Mouse (Mus musculus) CH12.LX (cell line): Measurements from ENCODE around the gene Wdr34.

ENCODE experiments used
- CTCF ChIP-seq, 2 experiments: IDR thresholded peaks in 1 of 2; conservative IDR thresholded peaks in 1 of 2; 2 replicates each; pipeline ENCODE4 v1.5.1; 2011 to 2012; ENCODE audit warnings: low read depth in 2 of 2, low read length in 2 of 2, improper control_type of control experiment in 1 of 2, inconsistent platforms in 1 of 2, mild to moderate bottlenecking in 1 of 2, moderate library complexity in 1 of 2
- E2F4 ChIP-seq: IDR thresholded peaks from 2 replicates; pipeline ENCODE4 v1.6.1; 2011; ENCODE audit warnings: low read depth, low read length, improper control_type of control experiment; ENCODE audit not compliant: insufficient replicate concordance
- EP300 ChIP-seq: IDR thresholded peaks from 2 replicates; pipeline ENCODE4 v1.6.1; 2011; ENCODE audit warnings: low read length, improper control_type of control experiment
- MAFK ChIP-seq: IDR thresholded peaks from 2 replicates; pipeline ENCODE4 v1.6.1; 2011; ENCODE audit warnings: low read length, improper control_type of control experiment; ENCODE audit not compliant: insufficient replicate concordance
- MAX ChIP-seq: IDR thresholded peaks from 2 replicates; pipeline ENCODE4 v1.6.1; 2011; ENCODE audit warnings: low read length, improper control_type of control experiment
- POLR2A ChIP-seq: IDR thresholded peaks from 2 replicates; pipeline ENCODE4 v1.6.1; 2011; ENCODE audit warnings: low read depth, mild to moderate bottlenecking, improper control_type of control experiment, low read length
- SIN3A ChIP-seq: IDR thresholded peaks from 2 replicates; pipeline ENCODE4 v1.6.1; 2012; ENCODE audit warnings: low read length, improper control_type of control experiment, inconsistent platforms
- UBTF ChIP-seq: IDR thresholded peaks from 2 replicates; pipeline ENCODE4 v1.6.1; 2012; ENCODE audit warnings: low read depth, mild to moderate bottlenecking, inconsistent platforms, low read length, improper control_type of control experiment, moderate library complexity
- USF2 ChIP-seq: conservative IDR thresholded peaks from 2 replicates; pipeline ENCODE4 v1.6.1; 2011; ENCODE audit warnings: low read depth, low read length, improper control_type of control experiment

DNA sequence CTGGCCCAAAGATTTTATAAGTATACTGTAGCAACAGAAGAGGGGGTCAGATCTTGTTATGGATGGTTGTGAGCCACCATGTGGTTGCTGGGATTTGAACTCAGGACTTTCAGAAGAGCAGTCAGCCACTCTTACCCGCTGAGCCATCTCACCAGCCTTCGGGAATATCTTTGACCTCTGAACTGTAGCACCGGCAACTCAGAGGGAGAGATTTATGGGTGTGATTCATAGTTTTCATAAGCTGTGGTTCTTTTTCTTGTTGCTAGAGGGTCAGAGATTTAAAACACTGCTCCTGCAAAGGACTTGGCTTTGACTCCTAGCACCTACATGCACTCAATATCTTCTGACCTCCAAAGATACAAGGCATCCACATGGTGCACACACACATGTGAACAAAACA, 26.9 kb upstream of the Wdr34 start:
- TF ChIP-seq EP300 (no peak), SIN3A (no peak), CTCF (conservative IDR thresholded peaks at IDR 0.05 in 1 of 2, IDR thresholded peaks at IDR 0.05 in 1 of 2; ENCODE audit: low read depth in 2 of 2, low read length in 2 of 2) (no peak), UBTF (no peak), USF2 (no peak), POLR2A (no peak), MAX (no peak), E2F4 (no peak), MAFK (no peak)
